Mouse (Mus musculus) ES-E14 (cell line): ENCODE results near the gene Samd11. TPM values are rescaled to one million over a fixed set of nuclear protein-coding genes. Genes with fewer than 3 reads are reported as not detected.

Experiments
- DNase-seq: peaks from one replicate; pipeline ENCODE4 v3.0.0-alpha.2; 2013; ENCODE audit warnings: low read depth, low spot score
- H3K27ac ChIP-seq: 2 replicates; pipeline ENCODE4 v1.5.1; 2012; ENCODE audit warnings: low read depth, mild to moderate bottlenecking, low read length, moderate library complexity, mixed read lengths; ENCODE audit not compliant: poor library complexity, insufficient read depth, severe bottlenecking
- H3K36me3 ChIP-seq: 2 replicates; pipeline ENCODE4 v1.6.1; 2012; ENCODE audit warnings: mild to moderate bottlenecking, low read length, moderate library complexity, mixed read lengths; ENCODE audit not compliant: control insufficient read depth, poor library complexity, insufficient read depth, severe bottlenecking
- H3K4me1 ChIP-seq, 2 experiments: fragments of 150-350 bp in 1 of 2; sonication (generic) in 1 of 2; 2 replicates each; pipeline ENCODE4 v1.6.1; 2012; ENCODE audit warnings: low read length in 2 of 2, mild to moderate bottlenecking in 1 of 2, mixed read lengths in 1 of 2; ENCODE audit not compliant: control insufficient read depth in 2 of 2, insufficient read depth in 2 of 2, poor library complexity in 1 of 2
- H3K4me3 ChIP-seq, 2 experiments: fragments of 150-350 bp in 1 of 2; sonication (generic) in 1 of 2; 2 replicates each; pipeline ENCODE4 v1.5.1; 2012; ENCODE audit warnings: low read length in 2 of 2, low read depth in 1 of 2, mild to moderate bottlenecking in 1 of 2, mixed read lengths in 1 of 2; ENCODE audit not compliant: insufficient read depth in 1 of 2, poor library complexity in 1 of 2, severe bottlenecking in 1 of 2
- H3K9ac ChIP-seq: 2 replicates; pipeline ENCODE4 v1.6.1; 2012; ENCODE audit warnings: low read depth, mild to moderate bottlenecking, low read length, mixed read lengths; ENCODE audit not compliant: poor library complexity, insufficient read depth, severe bottlenecking
- H3K9me3 ChIP-seq: fragments of 150-350 bp; sonication (generic); 2 replicates; pipeline ENCODE4 v1.6.1; 2012; ENCODE audit warnings: low read depth, mild to moderate bottlenecking, low read length; ENCODE audit not compliant: control insufficient read depth, insufficient read depth
- CHD2 ChIP-seq: IDR thresholded peaks from 2 replicates; pipeline ENCODE4 v1.6.1; 2014; ENCODE audit warnings: mild to moderate bottlenecking, low read depth, low read length, inconsistent platforms
- HCFC1 ChIP-seq: IDR thresholded peaks from 2 replicates; pipeline ENCODE4 v1.6.1; 2012; ENCODE audit warnings: low read length, inconsistent platforms, borderline replicate concordance; ENCODE audit not compliant: insufficient read depth
- MAFK ChIP-seq: IDR thresholded peaks from 2 replicates; pipeline ENCODE4 v1.6.1; 2014; ENCODE audit warnings: mild to moderate bottlenecking, low read depth, low read length, inconsistent platforms; ENCODE audit not compliant: insufficient read depth
- ZC3H11A ChIP-seq: IDR thresholded peaks from 2 replicates; pipeline ENCODE4 v1.6.1; 2012; ENCODE audit warnings: low read depth, mild to moderate bottlenecking, inconsistent platforms, low read length, borderline replicate concordance
- ZNF384 ChIP-seq: IDR thresholded peaks from 2 replicates; pipeline ENCODE4 v1.6.1; 2012; ENCODE audit warnings: low read depth, low read length, inconsistent platforms
- in situ Hi-C, 2 experiments: fragments of 600-800 bp; cut with MboI; formaldehyde crosslinking; loops; one replicate each; pipeline ENCODE4 v1.15.1; 2025; ENCODE audit warnings: low sequenced_read_pairs in 2 of 2, inconsistent platforms in 1 of 2; ENCODE audit not compliant: unreplicated experiment in 2 of 2
- total RNA-seq: library from RNA; depleted of rRNA; stranded (reverse); fragments of 300-350 nt; gene quantifications from 2 replicates; pipeline ENCODE4 v1.2.3, GENCODE M21; 2012

Gene Samd11
- total RNA-seq, 1 experiment, result 1.4 TPM

DNA sequence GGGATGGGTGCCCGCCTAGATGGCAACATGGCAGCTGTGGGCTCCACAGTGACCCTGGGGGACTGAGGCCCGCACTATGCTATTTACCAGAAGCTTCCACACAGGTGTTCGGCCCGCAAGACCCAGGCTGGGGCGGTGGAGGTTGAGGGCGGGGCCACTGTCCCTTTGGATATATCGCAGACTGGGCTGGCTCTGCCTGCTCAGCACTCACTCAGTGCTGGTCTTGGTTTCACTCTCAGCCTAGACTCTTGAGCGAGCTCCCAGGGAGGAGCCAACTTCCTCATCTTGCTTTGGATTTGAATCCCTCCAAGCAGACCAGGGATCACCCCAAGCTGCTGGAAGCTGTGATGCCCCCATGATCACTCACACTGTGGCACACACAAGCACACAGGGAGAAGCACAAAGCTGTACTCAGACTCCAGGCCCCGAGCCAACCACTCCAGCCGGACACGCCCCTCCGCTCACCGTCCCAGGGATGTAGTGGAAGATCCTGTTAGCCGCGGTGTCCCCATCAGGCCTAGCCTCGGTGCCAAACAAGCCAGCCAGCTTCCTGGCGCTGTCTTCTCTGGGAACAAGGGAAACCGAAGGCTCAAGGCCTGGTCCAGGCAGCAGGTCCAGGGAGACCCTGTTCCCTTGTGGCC lies 27.6 kb downstream of the Samd11 start:
- in situ Hi-C loops, result no loop called here
- no peak for DNase-seq
- H3K36me3 ChIP-seq, result peaks cover 28% of the 10 kb centered on the region
- peak overlapping the region; percentile 47 to 61 for H3K4me3 ChIP-seq
- TF ChIP-seq ZC3H11A (no peak), MAFK (no peak), ZNF384 (no peak)
- H3K9me3 ChIP-seq, result no peaks in the 10 kb centered on the region
- H3K4me1 ChIP-seq, result peaks cover 0 to 6% of the 10 kb centered on the region in 2 experiments; a peak in 1 of 4 replicates
- peak overlapping the region; percentile 25; the same call in 1 of the 2 replicates for H3K9ac ChIP-seq
- H3K27ac ChIP-seq, result no peak overlapping the region

DNA sequence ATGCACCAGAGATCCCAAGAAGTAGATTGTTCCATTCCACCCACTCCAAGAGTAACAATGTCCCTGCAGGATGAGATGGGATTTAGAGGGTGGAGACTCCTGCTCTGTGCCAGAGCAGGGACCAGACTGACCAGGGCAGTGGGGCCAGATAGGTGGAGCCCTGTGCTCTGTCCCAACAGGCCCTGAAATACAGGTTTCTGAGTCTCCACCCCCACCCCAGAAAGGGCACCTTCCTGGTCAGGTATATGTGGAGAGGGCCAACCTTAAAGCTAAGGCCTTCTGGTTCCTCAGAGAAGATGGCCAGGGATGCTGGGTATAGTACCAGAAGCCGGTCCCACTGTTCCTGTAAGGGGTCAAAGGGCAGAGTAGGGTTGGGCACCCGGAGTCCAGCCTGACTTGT lies 31.2 kb downstream of the Samd11 start:
- TF ChIP-seq ZC3H11A (no peak), HCFC1 (no peak), MAFK (no peak)
- H3K4me1 ChIP-seq, result peaks cover 0 to 6% of the 10 kb centered on the region in 2 experiments; a peak in 1 of 4 replicates
- no peaks in the 10 kb centered on the region for H3K9me3 ChIP-seq
- in situ Hi-C loops, result no loop called here
- no peaks in the 10 kb centered on the region; the same call in 1 of the 2 replicates for H3K36me3 ChIP-seq
- H3K4me3 ChIP-seq, result no peak overlapping the region
- H3K9ac ChIP-seq, result no peak overlapping the region
- DNase-seq, result no peak
- no peak overlapping the region for H3K27ac ChIP-seq

DNA sequence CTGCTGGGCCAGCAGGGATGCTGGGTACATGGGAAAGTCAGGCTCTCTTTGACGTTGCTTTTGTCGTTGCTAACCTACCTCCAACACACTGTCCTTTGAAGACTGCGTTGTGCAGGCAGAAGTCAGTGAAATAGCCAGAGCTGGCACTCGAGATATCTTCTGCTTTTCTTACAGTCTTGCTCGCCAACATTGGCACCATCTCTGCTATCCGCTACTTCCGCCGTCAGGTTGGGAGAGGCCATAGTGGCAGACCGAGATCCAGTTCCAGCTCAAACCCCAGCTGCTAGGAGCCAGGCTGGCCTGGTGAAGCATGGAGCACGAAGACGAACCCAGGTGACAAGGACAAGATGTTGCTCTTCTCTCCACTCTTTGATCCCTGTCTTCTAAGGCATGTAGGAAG lies 35.5 kb downstream of the Samd11 start:
- Histone ChIP-seq H3K9me3 (no peaks in the 10 kb centered on the region), H3K4me1 (no peaks in the 10 kb centered on the region), H3K27ac (no peak overlapping the region), H3K9ac (no peak overlapping the region), H3K4me3 (no peak overlapping the region), H3K36me3 (no peaks in the 10 kb centered on the region; the same call in 1 of the 2 replicates)
- in situ Hi-C loops, result no loop called here
- DNase-seq, result no peak
- TF ChIP-seq HCFC1 (no peak), ZNF384 (no peak), CHD2 (no peak), ZC3H11A (no peak), MAFK (no peak)

DNA sequence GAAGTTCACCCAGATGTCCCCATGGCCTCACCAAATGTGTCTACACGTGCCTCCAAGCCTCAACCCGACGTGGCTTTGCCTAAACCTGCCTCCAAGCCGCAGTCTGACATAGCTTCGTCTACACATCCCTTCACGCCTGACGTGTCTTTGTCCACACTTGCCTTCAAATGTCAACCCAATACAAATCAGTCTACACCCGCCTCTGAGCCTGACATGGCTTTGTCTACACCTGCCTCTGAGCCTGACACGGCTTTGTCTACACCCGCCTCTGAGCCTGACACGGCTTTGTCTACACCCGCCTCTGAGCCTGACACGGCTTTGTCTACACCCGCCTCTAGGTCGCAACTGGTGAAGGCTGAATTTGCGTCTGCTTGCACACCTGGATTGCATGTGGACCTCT lies 37.6 kb downstream of the Samd11 start:
- in situ Hi-C loops, result no loop called here
- Histone ChIP-seq H3K9ac (no peak overlapping the region), H3K4me3 (no peak overlapping the region), H3K4me1 (0 out of 4 replicates have a peak, but pooled peaks cover 0 to 2% of the 10 kb centered on the region in 2 experiments), H3K27ac (no peak overlapping the region), H3K36me3 (no peaks in the 10 kb centered on the region; the same call in 1 of the 2 replicates), H3K9me3 (no peaks in the 10 kb centered on the region)
- TF ChIP-seq MAFK, result no peak
- no peak for TF ChIP-seq CHD2
- no peak for TF ChIP-seq HCFC1
- no peak for TF ChIP-seq ZNF384
- no peak for TF ChIP-seq ZC3H11A
- no peak for DNase-seq

DNA sequence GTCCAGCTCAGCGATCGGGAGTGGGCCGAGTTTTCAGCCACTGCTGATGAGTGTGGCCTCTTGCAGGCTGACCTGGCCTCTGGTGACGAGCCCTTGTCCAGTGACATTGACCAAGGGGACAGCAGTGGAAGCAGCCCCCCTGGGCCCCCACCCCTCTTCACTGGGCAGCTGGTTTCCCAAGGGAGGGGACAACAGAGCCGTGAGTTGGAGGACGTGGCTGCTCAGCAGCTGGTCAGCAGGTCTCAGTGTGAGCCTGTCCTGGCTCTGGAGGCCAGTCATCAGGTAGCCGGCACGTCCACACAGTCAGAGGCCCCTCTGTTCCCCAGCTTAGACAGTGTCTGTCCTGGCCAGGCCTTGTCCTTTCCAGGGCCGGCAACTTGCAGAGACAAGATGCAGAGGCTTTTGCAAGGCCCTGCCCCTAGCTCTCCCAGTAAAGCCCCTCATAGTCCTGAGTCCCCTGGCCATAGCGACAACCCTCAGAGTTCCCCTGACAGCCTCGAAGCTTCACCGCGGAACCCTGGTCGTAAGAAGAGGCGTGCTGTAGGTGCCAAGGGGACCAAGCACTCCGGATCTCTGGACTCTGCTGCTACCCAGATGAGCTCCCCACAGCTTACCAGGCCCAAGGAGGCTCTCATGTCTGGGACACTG lies 38.3 kb downstream of the Samd11 start:
- Histone ChIP-seq H3K9me3 (no peaks in the 10 kb centered on the region), H3K4me3 (no peak overlapping the region), H3K9ac (no peak overlapping the region), H3K4me1 (0 out of 4 replicates have a peak, but pooled peaks cover 0 to 2% of the 10 kb centered on the region in 2 experiments), H3K36me3 (no peaks in the 10 kb centered on the region), H3K27ac (no peak overlapping the region)
- DNase-seq, result no peak
- in situ Hi-C loops, result no loop called here
- TF ChIP-seq HCFC1 (no peak), ZNF384 (no peak), ZC3H11A (no peak), MAFK (no peak), CHD2 (no peak)
